Mouse (Mus musculus): ENCODE measurements around the gene Bcas1. TPM values are rescaled to one million over a fixed set of nuclear protein-coding genes. Genes with fewer than 3 reads are reported as not detected.

Bcas1 gene
- total and polyA plus RNA-seq, 2 experiments = 0.02 TPM; not detected in 1

DNA sequence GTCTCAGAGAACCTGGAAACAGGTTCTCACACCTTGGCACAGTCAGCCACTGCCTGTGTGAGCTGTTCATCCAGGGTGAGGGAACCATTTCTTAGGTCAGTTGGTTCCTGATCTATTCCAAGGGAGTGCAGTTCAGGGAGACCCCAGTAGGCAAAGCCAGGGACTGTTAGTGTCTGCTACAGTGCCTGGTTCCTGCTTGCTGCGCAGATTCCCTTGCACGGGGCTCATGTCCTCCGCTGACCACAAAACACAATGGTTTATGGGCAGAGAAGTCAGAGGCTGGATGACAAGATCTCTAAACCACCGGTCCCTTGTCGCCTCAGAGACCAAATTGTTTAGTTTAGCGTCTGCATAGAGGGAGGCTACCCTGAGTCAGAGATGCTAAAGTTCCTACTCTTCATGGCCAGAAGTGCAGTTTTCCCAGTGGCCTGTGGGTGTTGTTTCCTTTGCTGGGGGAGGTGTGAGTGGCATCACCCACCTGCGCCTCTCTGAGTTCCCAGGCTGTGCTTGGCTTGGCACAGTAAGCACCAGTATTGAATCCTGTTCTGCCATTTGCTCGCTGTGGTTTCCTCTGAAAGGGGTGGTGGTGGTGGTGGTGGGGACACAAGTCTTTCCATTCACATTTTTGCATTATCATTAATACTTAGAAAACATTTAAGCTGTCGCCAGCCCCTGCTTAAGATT, 120.9 kb downstream of the Bcas1 start:
- DNase-seq (ENCODE audit: extremely low read depth, low read depth, low spot score) = no peak
- no peaks in the 10 kb centered on the region for H3K27me3 ChIP-seq (ENCODE audit: control insufficient read depth, insufficient read depth, low read length)
- TF ChIP-seq POLR2A (IDR thresholded peaks at IDR 0.05; ENCODE audit: extremely low read depth, insufficient read depth, low read length) (no peak), CTCF (IDR thresholded peaks at IDR 0.05; ENCODE audit: low read depth, low read length) (no peak)
- H3K4me3 ChIP-seq (ENCODE audit: insufficient read depth, low read depth, low read length) = no peak overlapping the region
- no peaks in the 10 kb centered on the region for H3K36me3 ChIP-seq (ENCODE audit: control insufficient read depth, insufficient read depth, low read length)
- WGBS = 92% methylated on average over 9 of the region's 9 CpGs
- H3K27ac ChIP-seq (replicated peaks; ENCODE audit: insufficient read depth, low read depth, low read length) = no peak overlapping the region
- no peaks in the 10 kb centered on the region for H3K79me2 ChIP-seq (ENCODE audit: control insufficient read depth, insufficient read depth, low read length)
- H3K9ac ChIP-seq (ENCODE audit: low read depth, low read length) = no peak overlapping the region
- no peaks in the 10 kb centered on the region for H3K4me1 ChIP-seq (ENCODE audit: control insufficient read depth, insufficient read depth, low read length)

DNA sequence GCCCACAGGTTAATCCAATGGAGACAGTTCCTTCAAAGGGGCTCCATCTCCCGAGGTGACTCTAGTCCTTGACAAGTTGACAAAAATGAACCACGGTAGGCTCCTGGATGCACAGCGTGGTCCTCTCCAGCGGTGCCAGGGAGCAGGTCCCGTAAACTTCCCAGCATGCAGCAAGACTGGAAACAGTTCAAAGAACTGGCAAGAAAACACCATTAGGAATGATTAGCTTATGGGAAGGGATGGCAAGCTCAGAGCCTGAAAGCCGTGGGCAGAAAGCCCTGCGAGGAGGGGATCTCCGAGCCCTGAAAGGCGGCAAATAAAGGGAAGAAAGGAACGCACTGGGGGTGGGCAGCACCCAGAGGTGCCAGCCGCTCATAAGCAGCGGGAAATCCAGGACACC, 122.9 kb downstream of the Bcas1 start:
- Histone ChIP-seq H3K36me3 (ENCODE audit: control insufficient read depth, insufficient read depth, low read length) (no peaks in the 10 kb centered on the region), H3K27ac (replicated peaks; ENCODE audit: insufficient read depth, low read depth, low read length) (no peak overlapping the region), H3K79me2 (ENCODE audit: control insufficient read depth, insufficient read depth, low read length) (no peaks in the 10 kb centered on the region), H3K4me1 (ENCODE audit: control insufficient read depth, insufficient read depth, low read length) (no peaks in the 10 kb centered on the region), H3K27me3 (ENCODE audit: control insufficient read depth, insufficient read depth, low read length) (no peaks in the 10 kb centered on the region), H3K4me3 (ENCODE audit: insufficient read depth, low read depth, low read length) (no peak overlapping the region), H3K9ac (ENCODE audit: low read depth, low read length) (no peak overlapping the region)
- TF ChIP-seq POLR2A (IDR thresholded peaks at IDR 0.05; ENCODE audit: extremely low read depth, insufficient read depth, low read length) (no peak), CTCF (IDR thresholded peaks at IDR 0.05; ENCODE audit: low read depth, low read length) (no peak)
- no peak for DNase-seq (ENCODE audit: extremely low read depth, low read depth, low spot score)
- WGBS = 86% methylated on average over 12 of the region's 12 CpGs

DNA sequence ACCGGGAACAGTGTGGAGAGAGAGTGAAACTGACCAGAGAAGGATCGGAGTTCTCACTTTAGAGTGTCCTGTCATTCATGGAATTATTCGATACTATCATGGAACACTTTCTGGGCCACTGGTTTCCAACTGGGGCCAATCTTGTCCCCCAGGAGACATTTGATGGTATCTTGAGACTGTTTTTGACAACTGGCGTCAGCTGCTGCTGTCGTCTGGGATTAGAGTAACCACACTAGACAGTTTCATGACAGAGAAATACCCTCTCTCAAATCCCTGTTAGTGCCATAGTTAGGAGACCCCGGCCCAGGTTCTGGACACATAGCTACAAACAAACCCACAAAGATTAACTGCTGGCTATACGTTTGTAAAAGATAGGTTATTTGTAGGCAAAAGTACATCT, 124.0 kb downstream of the Bcas1 start:
- 93% methylated on average over 7 of the region's 7 CpGs for WGBS
- H3K79me2 ChIP-seq (ENCODE audit: control insufficient read depth, insufficient read depth, low read length) = no peaks in the 10 kb centered on the region
- DNase-seq (ENCODE audit: extremely low read depth, low read depth, low spot score) = no peak
- H3K9ac ChIP-seq (ENCODE audit: low read depth, low read length) = no peak overlapping the region
- no peaks in the 10 kb centered on the region for H3K4me1 ChIP-seq (ENCODE audit: control insufficient read depth, insufficient read depth, low read length)
- TF ChIP-seq POLR2A (IDR thresholded peaks at IDR 0.05; ENCODE audit: extremely low read depth, insufficient read depth, low read length) = no peak
- H3K36me3 ChIP-seq (ENCODE audit: control insufficient read depth, insufficient read depth, low read length) = no peaks in the 10 kb centered on the region
- H3K4me3 ChIP-seq (ENCODE audit: insufficient read depth, low read depth, low read length) = no peak overlapping the region
- no peaks in the 10 kb centered on the region for H3K27me3 ChIP-seq (ENCODE audit: control insufficient read depth, insufficient read depth, low read length)
- H3K27ac ChIP-seq (replicated peaks; ENCODE audit: insufficient read depth, low read depth, low read length) = no peak overlapping the region

DNA sequence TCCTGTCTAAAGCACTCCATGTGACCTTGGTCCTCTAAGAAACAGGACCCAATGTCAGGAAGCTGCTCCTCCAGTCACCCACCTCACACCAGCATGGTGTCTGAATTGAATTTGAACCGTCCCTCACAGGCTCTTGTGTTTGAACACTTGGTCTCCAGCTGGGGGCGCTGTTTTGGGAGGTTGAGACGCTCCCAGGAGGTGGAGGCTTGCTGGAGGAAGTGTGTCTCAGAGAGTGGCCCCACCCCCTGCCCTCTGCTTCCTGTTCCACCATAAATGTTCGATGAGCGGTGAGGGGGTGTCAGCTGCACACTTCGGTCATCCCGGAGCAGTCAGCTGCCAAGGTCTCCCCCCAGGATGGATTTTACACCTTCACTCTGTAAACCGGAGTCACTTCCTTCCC, 124.8 kb downstream of the Bcas1 start:
- Histone ChIP-seq H3K79me2 (ENCODE audit: control insufficient read depth, insufficient read depth, low read length) (no peaks in the 10 kb centered on the region), H3K27ac (replicated peaks; ENCODE audit: insufficient read depth, low read depth, low read length) (no peak overlapping the region)

More for the DNA sequence above, 124.8 kb downstream of the Bcas1 start:
- H3K9ac ChIP-seq (ENCODE audit: low read depth, low read length) = no peak overlapping the region
- TF ChIP-seq POLR2A (IDR thresholded peaks at IDR 0.05; ENCODE audit: extremely low read depth, insufficient read depth, low read length) (no peak), CTCF (IDR thresholded peaks at IDR 0.05; ENCODE audit: low read depth, low read length) (0 out of 2 replicates have a peak, but pooled peaks have one; percentile 0)
- no peaks in the 10 kb centered on the region for H3K27me3 ChIP-seq (ENCODE audit: control insufficient read depth, insufficient read depth, low read length)
- no peaks in the 10 kb centered on the region for H3K4me1 ChIP-seq (ENCODE audit: control insufficient read depth, insufficient read depth, low read length)
- no peaks in the 10 kb centered on the region for H3K36me3 ChIP-seq (ENCODE audit: control insufficient read depth, insufficient read depth, low read length)
- DNase-seq (ENCODE audit: extremely low read depth, low read depth, low spot score) = no peak
- 76% methylated on average over 8 of the region's 8 CpGs for WGBS
- no peak overlapping the region for H3K4me3 ChIP-seq (ENCODE audit: insufficient read depth, low read depth, low read length)

Other genes starting within 250 kb of the Bcas1 start
- 5.4 and 10.6 TPM in 2 replicates for gene Pfdn4, start 68.6 kb upstream of the Bcas1 start, total RNA-seq (2014; rRNA removed)
- gene Pfdn4, start 68.6 kb upstream of the Bcas1 start, polyA plus RNA-seq (2012; rRNA removed) = 1.4 and 1.8 TPM in 2 replicates
- not detected in 2 replicates for gene Cyp24a1, start 69.3 kb upstream of the Bcas1 start, total RNA-seq (2014; rRNA removed)
- not detected in 2 replicates for gene Cyp24a1, start 69.3 kb upstream of the Bcas1 start, polyA plus RNA-seq (2012; rRNA removed)
- not detected in 2 replicates for gene 4930470P17Rik, start 174.2 kb upstream of the Bcas1 start, total RNA-seq (2014; rRNA removed)
- gene 4930470P17Rik, start 174.2 kb upstream of the Bcas1 start, polyA plus RNA-seq (2012; rRNA removed) = not detected in 2 replicates